Mouse (Mus musculus) 3134 (cell line): ENCODE data around the gene Mfsd11.

Experiments
- DNase-seq: peaks from one replicate; pipeline ENCODE4 v3.0.0-alpha.2; 2011; ENCODE audit warnings: low spot score; ENCODE audit not compliant: insufficient read length; ENCODE audit errors: extremely low read depth

The Mfsd11 gene

GRCm38 (mm10) chr11:116852291-116852890 is at the start of gene Mfsd11:
Gene Mfsd11, plus strand, starts transcription at chr11:116852440.
- DNase-seq = peak; percentile 76

GRCm38 (mm10) chr11:116802709-116803108 is 49.5 kb upstream of the Mfsd11 start:
- DNase-seq = no peak

GRCm38 (mm10) chr11:116806136-116807071 is 45.8 kb upstream of the Mfsd11 start:
- peak; percentile 64 for DNase-seq

- peak; percentile 70 for DNase-seq
Observed at GRCm38 (mm10) chr11:116807116-116807515, 45.1 kb upstream of the Mfsd11 start.

GRCm38 (mm10) chr11:116807526-116807925 is 44.7 kb upstream of the Mfsd11 start:
- peak; percentile 76 for DNase-seq

- peak; percentile 78 for DNase-seq
Observed at GRCm38 (mm10) chr11:116807938-116808606, 44.2 kb upstream of the Mfsd11 start.

- no peak for DNase-seq
Observed at GRCm38 (mm10) chr11:116808811-116809395, 43.3 kb upstream of the Mfsd11 start.

- no peak for DNase-seq
Observed at GRCm38 (mm10) chr11:116809520-116809919, 42.7 kb upstream of the Mfsd11 start.

- DNase-seq = no peak
Observed at GRCm38 (mm10) chr11:116810528-116810927, 41.7 kb upstream of the Mfsd11 start.

- no peak for DNase-seq
Observed at GRCm38 (mm10) chr11:116810983-116811901, 41.0 kb upstream of the Mfsd11 start.

GRCm38 (mm10) chr11:116812793-116813529 is 39.3 kb upstream of the Mfsd11 start:
- DNase-seq = no peak

GRCm38 (mm10) chr11:116813610-116814009 is 38.6 kb upstream of the Mfsd11 start:
- no peak for DNase-seq

GRCm38 (mm10) chr11:116814076-116814883 is 38.0 kb upstream of the Mfsd11 start:
- DNase-seq = no peak

- DNase-seq = no peak
Observed at GRCm38 (mm10) chr11:116814884-116815415, 37.3 kb upstream of the Mfsd11 start.

- DNase-seq = peak; percentile 74
Observed at GRCm38 (mm10) chr11:116816769-116817168, 35.5 kb upstream of the Mfsd11 start.

- DNase-seq = no peak
Observed at GRCm38 (mm10) chr11:116817567-116817966, 34.7 kb upstream of the Mfsd11 start.

- no peak for DNase-seq
Observed at GRCm38 (mm10) chr11:116818722-116819121, 33.5 kb upstream of the Mfsd11 start.

- DNase-seq = no peak
Observed at GRCm38 (mm10) chr11:116819932-116820593, 32.2 kb upstream of the Mfsd11 start.
